Mouse (Mus musculus) adrenal gland, postnatal 36 days (tissue): ENCODE results near the gene Nfatc2. TPM values are rescaled to one million over a fixed set of nuclear protein-coding genes. Genes with fewer than 3 reads are reported as not detected.
A peak's percentile ranks its signal among the peaks of the same experiment; 100 is the strongest.

Experiments used
- DNase-seq, 2 experiments: peaks; one replicate each; pipeline ENCODE4 v3.0.0; 2021; ENCODE audit warnings: mixed read lengths in 1 of 2
- total RNA-seq, 2 experiments: library from RNA; stranded (reverse); gene quantifications; 2 replicates each; pipeline ENCODE4 v1.2.3; 2021

Nfatc2 gene
- total RNA-seq, 2 experiments from 2014 or later: 2.6 to 3.0 TPM

DNA sequence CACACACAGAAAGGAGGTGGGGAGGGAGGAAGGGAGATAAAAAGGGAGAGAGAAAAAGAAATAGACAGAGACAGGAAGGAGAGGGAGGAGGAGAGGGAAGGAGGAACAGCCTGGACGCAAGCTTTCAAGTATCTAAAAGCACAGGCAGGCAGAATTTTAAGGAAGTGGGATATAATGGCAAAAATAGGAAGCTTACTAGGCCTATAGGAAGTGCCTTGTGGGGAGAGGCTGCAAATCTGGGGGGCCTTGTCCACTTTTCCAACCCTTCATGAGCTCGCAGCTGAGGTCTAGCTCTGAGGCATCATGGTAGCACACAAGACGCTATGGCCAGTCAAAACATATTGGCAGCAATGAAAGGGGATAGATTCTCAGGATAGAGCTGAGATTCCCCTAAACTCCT is 22.3 kb downstream of the Nfatc2 start:
- no peak for DNase-seq

- DNase-seq: no peak
These were observed 23.3 kb downstream of the Nfatc2 start for GRCm38 (mm10) chr2:168578132-168578531.

DNA sequence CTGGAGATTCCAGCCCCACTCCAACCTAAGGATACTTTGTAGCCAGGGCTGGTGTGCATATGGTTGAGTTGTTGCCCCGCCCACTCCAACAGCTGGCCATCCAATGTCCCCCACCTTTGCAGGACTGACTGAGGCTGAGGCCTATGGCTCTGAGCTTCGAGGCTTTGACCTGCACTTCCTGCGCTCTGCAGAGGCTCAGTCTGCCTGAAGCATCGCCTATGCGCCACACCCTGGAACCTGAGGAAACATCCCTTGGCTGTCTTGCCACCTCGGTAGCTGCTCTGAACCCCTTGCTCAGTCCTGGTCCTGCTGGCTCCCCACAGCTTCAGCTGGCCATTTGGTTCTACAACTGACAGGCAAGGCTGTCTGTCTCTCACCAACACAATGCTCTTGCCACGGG is 24.1 kb downstream of the Nfatc2 start:
- no peak for DNase-seq

- DNase-seq: no peak
These were observed 25.6 kb downstream of the Nfatc2 start for GRCm38 (mm10) chr2:168575834-168576233.

DNA sequence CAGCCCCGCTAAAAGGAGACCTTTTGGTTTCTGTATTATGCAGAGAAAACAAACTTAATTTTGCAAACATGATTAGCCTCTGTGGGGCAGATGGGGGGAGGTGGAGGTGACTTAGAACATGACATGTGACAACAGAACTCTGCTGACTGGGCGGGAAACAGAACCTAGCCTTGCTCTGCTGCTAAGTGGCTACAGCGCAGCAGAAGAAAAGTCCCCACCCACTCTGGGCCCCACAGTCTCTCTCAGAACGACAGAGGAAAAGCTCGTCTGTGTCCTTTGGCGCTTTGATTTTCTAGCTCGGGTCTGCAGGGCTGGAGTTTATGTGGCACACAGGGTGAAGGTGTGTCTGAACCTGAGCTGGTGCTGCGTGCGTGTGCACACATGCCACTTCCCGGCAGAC is 26.5 kb downstream of the Nfatc2 start:
- DNase-seq: no peak

DNA sequence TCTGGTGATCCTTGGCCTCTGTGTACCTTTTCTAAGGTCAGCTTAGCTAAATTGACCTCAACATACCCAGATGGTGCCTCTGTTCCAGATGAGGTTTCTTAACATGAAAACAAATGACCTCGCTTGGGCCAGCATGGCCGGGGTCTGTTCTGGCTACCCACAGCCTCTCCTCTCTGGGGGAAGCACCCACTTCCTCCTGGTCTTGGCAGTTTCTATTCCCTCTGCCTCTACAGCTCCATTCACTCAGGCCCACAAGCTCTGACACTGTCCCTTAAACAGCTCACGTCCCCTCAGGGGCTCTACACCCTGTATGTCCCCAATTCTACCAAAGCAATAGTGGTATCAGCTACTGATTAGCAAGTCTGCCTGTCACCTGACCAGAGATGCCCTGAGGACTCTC is 27.6 kb downstream of the Nfatc2 start:
- no peak for DNase-seq

- DNase-seq: no peak
These were observed 30.2 kb downstream of the Nfatc2 start for GRCm38 (mm10) chr2:168571241-168571640.

DNA sequence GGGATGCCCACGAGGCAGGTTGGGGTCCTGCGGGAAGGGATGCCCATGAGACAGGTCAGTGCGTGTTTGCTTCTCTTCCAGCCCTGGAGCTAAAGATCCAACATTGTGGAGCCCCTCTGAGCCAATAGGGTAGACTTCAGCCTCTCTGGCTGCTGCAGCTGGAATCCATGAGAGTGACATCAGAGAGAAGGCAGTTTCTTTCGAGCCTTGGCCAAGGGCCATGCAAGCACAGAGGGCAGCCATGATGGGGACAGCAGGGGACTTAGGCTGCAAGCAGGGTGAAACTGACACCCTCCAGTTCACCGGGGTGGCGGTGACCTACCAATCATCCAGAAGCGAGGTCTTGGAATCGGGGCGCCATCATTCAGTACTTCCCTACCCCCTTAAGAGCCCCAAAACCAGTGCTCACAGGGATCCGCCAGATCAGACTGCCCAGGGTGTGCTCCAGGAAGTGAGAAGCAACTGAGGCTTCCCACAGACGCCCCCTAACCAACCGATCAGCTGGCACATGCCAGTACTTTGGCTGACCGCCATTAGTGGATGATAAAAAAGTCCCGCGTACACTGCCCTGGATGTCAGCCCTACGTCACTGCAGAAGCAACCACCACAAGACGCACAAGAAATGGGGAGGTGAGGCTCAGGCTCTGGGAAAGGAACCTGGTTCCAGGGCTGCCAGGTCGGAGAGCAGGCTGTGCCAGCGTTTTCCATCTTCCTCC is 35.8 kb downstream of the Nfatc2 start:
- DNase-seq: no peak

- DNase-seq: no peak
These were observed 38.3 kb downstream of the Nfatc2 start for GRCm38 (mm10) chr2:168563184-168563583.

- DNase-seq: no peak
These were observed 44.4 kb downstream of the Nfatc2 start for GRCm38 (mm10) chr2:168557035-168557434.

DNA sequence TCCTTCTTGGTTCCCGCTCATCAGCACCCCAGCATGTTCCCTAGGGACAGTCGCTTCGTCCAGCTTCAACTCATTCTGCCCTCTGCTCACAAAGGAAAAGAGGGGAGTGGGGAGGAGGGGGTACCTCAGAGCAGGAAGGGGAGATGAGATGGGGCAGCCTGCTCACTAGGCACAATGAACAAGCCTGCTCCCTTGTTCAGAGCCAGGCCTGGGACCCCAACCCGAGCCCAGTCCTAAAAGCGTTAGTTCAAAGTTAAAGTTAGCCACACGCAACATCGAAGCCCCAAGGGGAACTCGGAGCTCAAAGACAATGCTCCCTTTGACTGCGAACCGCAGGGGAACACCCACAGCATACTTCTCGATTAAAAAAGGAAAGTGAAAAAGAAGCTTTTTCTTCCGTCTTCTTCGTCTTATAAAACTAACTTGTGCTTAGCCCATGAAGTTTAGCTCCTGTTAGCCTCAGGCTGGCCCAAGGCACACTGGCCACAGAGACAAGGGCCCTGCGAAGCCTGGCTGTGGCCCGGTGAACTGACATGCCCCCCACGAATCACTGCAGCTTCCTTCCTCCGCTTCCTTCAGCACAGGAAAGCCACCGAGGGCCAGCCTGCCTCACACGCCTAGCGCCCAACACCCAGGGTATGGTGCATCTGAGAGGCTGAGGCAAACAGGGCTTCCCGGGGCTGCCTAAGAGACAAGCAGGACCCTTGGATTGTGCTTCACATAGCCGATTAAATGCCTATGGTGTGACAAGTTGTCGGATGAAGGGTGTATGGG is 45.4 kb downstream of the Nfatc2 start:
- peak in 1 of 2 experiments; percentile 53 for DNase-seq

DNA sequence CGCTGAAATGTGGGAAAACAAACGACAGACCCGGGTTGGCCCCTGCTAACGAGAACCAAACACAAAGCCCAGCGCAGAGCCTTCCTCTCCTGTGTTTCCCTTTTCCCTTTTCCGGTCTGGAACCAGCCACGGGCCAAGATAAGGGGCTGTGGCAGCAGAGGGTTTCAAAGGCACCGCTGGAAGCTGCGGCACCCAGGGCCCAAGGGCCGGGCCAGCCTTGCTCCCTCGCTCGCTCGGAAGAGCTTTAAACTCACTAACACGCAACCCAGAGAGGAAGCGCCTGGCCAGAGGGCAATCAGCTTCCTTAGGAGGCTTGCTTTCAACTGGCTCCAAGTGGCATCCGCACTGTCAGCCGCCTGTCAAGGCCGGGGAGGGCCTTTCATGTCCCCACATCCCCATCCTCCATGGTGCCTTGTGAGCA is 47.9 kb downstream of the Nfatc2 start:
- DNase-seq: peak; percentile 54

DNA sequence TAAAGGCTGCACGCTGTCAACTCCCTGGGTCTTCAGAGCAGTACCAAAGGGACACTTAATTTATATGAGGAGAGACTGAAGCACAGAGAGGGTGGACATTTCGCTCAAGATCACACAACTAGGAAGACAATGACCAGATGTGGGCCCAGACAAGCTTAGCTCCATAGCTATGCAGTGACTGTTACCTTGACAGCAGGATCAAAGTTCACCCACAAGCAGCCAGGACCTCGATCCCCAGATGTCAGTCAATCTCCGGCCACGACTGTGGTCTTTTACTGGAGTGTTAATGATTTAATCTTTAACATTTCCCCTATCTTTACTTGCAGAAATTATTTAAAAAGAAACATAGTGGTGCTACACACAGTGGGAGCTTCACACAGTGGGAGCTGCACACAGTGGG is 49.1 kb downstream of the Nfatc2 start:
- no peak for DNase-seq

DNA sequence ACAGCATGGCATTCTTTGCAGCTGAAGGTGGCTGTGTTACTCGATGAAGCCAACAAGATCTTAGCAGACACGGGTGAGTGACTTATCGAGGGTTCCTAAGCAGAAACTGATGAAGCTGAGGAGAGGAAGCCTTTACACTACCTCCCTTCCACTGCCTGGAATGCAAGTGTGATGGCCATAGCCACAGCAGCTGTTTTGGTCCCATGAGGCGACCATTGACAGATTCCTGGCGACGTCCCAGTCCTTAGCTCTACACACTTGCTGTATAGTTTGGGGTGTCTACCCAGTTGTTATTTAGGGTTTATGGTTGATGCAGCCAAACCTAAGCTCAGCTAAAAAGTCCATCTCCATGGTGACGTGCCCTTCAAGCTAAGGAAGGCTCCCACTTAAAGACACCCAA is 50.2 kb downstream of the Nfatc2 start:
- DNase-seq: no peak

DNA sequence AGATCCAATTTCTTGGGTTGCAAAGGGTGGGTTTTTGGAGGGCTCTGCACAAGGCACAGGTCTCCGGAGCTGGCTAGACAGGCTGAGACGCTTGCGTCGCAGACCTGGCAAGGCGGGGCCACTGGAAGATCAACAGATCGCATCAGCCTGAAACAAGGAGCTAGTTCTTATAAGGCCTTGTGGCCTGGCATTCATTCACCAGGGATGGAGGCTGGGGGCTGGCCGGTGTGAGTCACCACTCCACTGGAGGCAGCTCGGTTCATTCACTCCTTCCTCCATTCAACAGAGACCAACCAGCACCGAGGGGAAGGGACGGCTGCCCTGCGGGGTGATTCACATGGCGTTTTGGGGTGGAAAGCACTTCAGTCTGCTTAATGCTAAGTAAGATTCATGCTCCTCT is 52.1 kb downstream of the Nfatc2 start:
- DNase-seq: peak; percentile 28 to 29

- no peak for DNase-seq
These were observed 53.4 kb downstream of the Nfatc2 start for GRCm38 (mm10) chr2:168548008-168548407.

- no peak for DNase-seq
These were observed 55.4 kb downstream of the Nfatc2 start for GRCm38 (mm10) chr2:168545901-168546557.

DNA sequence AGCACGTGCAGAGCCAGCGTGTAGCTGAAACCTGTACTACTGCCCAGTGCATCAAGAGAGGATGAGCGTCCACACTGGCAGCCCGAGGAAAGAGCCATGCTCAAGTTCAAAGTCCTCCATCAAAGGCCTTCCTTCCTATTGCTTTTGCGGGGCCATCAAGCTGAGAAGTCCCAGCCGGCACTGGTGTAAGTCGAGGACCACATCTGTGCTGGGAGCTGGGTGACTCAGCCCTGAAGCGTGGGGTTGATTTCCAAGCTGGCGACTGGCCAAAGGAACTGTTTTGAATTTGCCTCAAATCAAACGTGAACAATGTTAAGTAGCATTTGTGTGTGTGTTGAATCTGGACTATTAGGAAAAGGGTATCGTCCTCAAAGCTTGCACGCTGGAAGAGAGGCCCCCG is 57.4 kb downstream of the Nfatc2 start:
- peak; percentile 83 to 84 for DNase-seq

DNA sequence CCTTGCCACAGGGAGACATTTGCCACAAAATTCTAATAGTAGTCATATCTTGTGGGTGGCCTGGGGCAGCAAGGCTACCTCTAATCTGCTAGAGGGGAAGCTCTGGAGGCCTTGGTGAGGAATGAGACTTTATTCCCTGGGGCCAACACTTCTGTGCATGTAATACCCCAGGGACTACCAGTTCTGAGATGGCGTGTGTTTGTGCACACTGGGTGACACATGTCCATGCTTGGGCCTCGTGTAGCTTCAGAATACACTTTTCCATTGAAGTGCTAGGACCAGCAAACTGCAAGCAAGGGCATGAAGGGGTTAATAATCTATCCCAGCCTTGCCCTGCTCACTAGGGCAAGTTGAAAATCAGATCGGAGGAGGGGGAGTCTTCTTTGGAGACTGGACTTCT is 58.4 kb downstream of the Nfatc2 start:
- DNase-seq: no peak

DNA sequence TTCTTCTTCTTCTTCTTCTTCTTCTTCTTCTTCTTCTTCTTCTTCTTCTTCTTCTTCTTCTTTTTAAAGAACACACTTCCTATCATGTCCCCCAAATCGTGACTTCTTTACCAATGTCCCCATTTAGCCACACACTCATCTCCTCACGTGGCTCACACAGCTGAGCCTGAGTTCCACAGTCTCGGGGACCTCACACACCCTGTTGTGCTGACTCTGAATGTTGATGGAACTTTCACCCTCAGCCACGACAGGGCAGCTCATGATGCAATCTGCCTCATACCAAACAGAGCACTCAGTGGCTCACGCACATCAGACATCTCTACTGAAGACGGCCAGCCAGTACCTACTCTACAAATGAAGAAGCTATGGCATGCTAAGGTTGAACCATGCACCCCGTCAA is 60.2 kb downstream of the Nfatc2 start:
- no peak for DNase-seq

- DNase-seq: no peak
These were observed 61.7 kb downstream of the Nfatc2 start for GRCm38 (mm10) chr2:168539594-168540222.

GRCm38 (mm10) chr2:168539026-168539425 is 62.4 kb downstream of the Nfatc2 start:
- no peak for DNase-seq
